Comparison of ENCODE assay signal across 18 mouse cellular contexts in the genomic region with DNA sequence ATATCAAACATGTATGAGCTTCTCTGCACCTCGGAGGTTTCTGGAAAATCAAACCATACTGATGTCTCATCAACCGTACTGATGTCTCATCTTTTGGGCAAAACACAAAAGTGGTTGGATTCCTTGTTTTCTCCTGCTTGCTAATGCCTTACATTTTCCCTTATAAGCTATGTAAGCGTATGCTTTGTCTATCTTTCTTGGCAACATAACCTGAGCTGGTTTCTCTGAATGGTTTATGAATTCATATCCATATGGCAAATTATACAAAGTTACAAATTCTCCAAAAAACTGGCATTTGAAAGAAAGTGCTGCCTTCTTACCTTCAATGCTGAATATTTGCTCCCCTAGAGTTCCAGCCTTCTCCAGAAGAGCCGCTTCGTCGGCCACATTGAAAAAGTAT.
"Had no signal": no experiment of that assay in that cellular context is flagged by ENCODE, and none has a peak within 500 bp of the region (broad histone marks: within the 10 kb centered on the region; RNA-seq: fewer than 3 reads in every experiment).

No protein-coding gene starts in this region.

- H3K27ac ChIP-seq: midbrain, embryonic 10.5 days; midbrain, embryonic 12.5 days; neural tube, embryonic 13.5 days; neural tube, embryonic 15.5 days had no signal

- H3K4me3 ChIP-seq: midbrain, embryonic 10.5 days; midbrain, embryonic 12.5 days; myocyte; neural tube, embryonic 13.5 days; neural tube, embryonic 15.5 days had no signal

- ATAC-seq: midbrain, embryonic 16.5 days had no signal

- H3K4me2 ChIP-seq: lung, embryonic 14.5 days; midbrain, embryonic 12.5 days; neural tube, embryonic 13.5 days; neural tube, embryonic 15.5 days had no signal

- H3K9ac ChIP-seq: lung, embryonic 14.5 days; midbrain, embryonic 12.5 days; neural tube, embryonic 13.5 days; neural tube, embryonic 15.5 days had no signal

- H3K27me3 ChIP-seq: midbrain, embryonic 12.5 days; neural tube, embryonic 13.5 days; neural tube, embryonic 15.5 days had no signal

- H3K4me1 ChIP-seq: midbrain, embryonic 10.5 days; midbrain, embryonic 12.5 days; neural tube, embryonic 13.5 days; neural tube, embryonic 15.5 days had no signal

- DNase-seq: lung, adult 18-20 months; lung, embryonic 14.5 days; lung, postnatal 10 days; lung, postnatal 4 days; midbrain, embryonic 14.5 days; retina, postnatal 1 day; right cerebral cortex, adult 18-20 months; right cerebral cortex, postnatal 25 days; right cerebral cortex, postnatal 4 days; spleen, adult 18-20 months; thymus, adult 2 months; thymus, postnatal 36 days had no signal

- H3K36me3 ChIP-seq: midbrain, embryonic 10.5 days; midbrain, embryonic 12.5 days; neural tube, embryonic 13.5 days; neural tube, embryonic 15.5 days had no signal

- H3K9me3 ChIP-seq: midbrain, embryonic 10.5 days; midbrain, embryonic 12.5 days; neural tube, embryonic 13.5 days; neural tube, embryonic 15.5 days had no signal
